Mouse (Mus musculus): ENCODE measurements around the gene Znhit3.
A peak's percentile ranks its signal among the peaks of the same experiment; 100 is the strongest.
"Not testable (repeated sequence)": the region's sequence is repeated elsewhere in the genome, so short reads cannot be mapped to it uniquely, and the experiment has no call there.

Znhit3 gene

GRCm38 (mm10) chr11:84879007-84879771 lies 37.0 kb downstream of the Znhit3 start:
- no peak for DNase-seq (ENCODE audit: low read depth, low spot score)

DNA sequence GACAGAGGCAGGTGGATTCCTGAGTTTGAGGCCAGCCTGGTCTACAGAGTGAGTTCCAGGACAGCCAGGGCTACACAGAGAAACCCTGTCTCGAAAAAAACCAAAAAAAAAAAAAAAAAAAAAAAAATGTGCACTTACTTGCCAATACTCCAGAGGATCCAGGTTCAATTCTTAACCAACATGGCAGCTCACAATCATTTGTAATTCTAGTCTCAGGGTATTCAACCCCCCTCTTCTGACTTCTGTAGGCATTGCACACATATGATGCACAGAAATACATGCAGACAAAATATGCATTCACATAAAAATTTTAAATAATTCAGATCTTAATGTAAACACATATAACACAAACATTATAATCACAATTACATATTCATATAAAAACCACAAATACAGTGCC lies 40.1 kb downstream of the Znhit3 start:
- DNase-seq (ENCODE audit: low read depth, low spot score), result not testable (repeated sequence)

DNA sequence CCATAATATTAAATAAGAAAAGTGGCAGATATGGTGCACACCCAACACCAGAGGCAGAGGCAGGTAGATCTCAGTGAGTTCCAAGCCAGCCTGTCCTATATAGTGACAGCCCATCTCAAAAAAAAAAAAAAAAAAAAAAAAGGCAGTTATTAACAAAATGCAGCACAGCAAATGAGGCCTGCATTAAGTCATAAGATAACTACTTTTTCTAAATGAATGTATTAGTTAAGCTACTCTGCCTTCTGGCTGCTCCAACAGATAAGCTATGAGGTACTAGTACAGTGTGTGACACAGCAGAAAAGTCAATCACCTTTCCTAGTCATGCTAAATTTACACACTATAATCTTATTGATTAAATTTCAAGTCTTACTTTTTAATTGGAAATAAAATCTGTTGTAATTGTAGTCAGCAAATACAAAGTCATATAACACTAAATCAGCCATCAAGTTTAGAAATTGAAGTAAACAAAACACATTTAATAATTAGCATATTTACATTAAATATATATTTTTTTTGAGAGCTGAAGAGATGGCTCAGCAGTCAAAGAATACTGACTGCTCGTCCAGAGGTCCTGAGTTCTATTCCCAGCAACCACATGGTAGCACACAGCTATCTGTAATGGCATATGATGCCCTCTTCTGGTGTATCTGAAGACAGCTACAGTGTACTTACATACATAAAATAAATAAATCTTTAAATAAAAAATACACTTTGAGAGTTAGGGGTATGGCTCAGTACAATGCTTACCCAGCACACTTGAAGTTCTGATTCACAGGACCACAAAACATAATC lies 42.9 kb downstream of the Znhit3 start:
- DNase-seq (ENCODE audit: low read depth, low spot score), result no peak

DNA sequence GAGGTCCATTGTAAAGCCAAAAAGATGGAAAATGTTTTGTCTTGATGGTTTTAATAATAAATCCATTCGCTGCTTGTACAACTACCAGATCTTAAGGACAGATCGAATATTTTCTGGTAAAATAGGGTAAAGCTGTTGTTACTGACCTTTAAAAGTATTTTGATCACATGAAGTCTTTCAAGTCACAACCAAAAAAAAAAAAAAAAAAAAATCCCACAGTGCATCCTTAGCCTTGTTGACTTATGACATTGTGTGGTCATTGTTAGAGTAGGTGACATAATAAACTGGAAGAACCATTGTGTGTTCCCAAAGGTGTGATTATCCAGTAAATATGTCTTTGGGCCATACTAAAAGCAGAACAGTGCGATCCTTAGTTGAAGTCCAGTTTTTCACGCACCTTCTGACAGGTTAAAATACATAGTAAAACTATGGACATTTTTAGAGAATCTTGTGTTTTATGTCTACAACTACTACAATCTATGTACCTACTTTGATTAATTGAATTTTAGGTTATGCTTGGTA lies 44.6 kb downstream of the Znhit3 start:
- DNase-seq (ENCODE audit: low read depth, low spot score), result no peak

DNA sequence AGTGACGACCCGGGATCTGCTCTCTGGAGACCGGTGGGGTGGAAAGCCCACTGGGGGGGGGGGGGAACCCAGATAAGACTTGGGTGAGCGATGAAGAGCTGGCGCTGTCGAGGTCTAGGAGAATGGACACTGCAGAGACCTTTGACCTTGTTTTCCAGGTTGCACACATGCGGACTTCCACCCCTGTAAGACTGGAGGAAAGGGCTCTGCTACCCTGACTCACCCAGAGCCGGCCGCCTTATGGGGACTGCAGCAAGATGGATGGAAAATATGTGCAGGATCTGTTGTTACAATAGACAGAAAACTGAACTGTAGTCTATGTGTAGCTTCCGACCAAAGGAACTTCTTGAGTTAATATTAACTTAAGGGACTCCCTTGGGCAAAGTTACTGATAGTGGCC lies 45.1 kb downstream of the Znhit3 start:
- DNase-seq (ENCODE audit: low read depth, low spot score), result peak; percentile 10

DNA sequence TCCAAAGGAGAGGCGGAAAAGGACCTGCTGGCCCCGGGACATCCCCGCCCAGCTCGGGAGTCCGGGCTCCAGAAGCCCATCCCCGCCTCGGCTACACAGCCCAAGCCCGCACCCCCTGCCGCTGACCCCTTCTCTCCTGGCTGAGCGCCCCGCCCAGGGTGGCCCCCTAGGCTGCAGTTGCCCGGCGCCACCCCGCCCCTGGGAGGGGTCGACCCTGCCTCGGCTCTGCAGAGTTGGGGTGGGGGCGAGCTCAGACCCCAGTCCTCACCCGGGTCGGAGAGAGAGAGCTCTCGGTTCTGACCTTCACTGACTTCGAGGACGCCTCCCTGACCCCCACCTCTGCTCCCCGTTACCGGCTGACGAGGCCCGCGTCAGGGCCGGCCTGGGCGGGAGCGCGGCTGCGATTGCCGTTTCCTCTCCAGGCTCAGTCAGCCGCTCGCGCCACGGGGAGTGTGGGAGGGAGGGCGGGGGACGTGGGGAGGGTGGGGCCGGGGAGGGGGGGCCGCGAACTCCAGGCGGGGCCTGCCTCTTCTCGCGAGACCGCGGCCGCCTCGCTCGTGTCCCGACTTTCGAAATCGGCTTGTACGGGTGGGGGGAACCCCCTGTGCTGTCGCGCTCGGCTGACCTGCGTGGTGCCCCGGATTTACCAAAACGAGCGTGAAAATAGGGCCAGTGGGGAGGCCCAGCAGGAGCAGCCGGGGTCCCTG lies 45.7 kb downstream of the Znhit3 start, which contains the start of gene Ggnbp2:
TSS of gene Ggnbp2 (minus strand) at position 481 of the 707 bp plus-strand sequence.
- DNase-seq (ENCODE audit: low read depth, low spot score), result peak; percentile 83

- peak; percentile 91 for DNase-seq (ENCODE audit: low read depth, low spot score)
Observed at GRCm38 (mm10) chr11:84869537-84870232, 46.5 kb downstream of the Znhit3 start.

- no peak for DNase-seq (ENCODE audit: low read depth, low spot score)
Observed at GRCm38 (mm10) chr11:84868786-84869259, 47.3 kb downstream of the Znhit3 start.

GRCm38 (mm10) chr11:84867586-84867985 lies 48.6 kb downstream of the Znhit3 start:
- DNase-seq (ENCODE audit: low read depth, low spot score), result no peak

DNA sequence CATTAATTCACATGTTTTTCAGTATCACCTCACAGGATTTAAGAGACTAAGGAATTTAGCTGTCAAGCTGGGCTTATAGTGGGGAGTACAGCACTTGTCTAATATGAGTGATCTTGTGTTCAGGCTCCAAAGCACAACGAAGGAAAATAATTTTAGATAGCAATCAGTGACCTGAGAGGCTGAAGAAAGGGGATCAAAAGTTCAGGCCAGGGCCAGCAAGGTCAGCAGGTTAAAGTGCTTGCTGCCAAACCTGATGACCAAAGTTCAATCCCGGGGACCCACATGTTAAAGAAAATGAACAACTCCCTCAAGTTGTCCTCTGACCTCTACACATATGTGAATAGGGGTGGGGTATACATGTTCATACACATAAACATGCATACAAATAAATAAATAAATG lies 50.9 kb downstream of the Znhit3 start:
- DNase-seq (ENCODE audit: low read depth, low spot score), result no peak

Data from brain, embryonic 18.5 days (tissue).